Mouse (Mus musculus) heart, adult 9 months (tissue): ENCODE measurements around the gene Macrod2.

Source experiments
- DNase-seq, 2 experiments: peaks; one replicate each; pipeline ENCODE4 v3.0.0; 2022; ENCODE audit warnings: low spot score in 2 of 2

Gene Macrod2

DNA sequence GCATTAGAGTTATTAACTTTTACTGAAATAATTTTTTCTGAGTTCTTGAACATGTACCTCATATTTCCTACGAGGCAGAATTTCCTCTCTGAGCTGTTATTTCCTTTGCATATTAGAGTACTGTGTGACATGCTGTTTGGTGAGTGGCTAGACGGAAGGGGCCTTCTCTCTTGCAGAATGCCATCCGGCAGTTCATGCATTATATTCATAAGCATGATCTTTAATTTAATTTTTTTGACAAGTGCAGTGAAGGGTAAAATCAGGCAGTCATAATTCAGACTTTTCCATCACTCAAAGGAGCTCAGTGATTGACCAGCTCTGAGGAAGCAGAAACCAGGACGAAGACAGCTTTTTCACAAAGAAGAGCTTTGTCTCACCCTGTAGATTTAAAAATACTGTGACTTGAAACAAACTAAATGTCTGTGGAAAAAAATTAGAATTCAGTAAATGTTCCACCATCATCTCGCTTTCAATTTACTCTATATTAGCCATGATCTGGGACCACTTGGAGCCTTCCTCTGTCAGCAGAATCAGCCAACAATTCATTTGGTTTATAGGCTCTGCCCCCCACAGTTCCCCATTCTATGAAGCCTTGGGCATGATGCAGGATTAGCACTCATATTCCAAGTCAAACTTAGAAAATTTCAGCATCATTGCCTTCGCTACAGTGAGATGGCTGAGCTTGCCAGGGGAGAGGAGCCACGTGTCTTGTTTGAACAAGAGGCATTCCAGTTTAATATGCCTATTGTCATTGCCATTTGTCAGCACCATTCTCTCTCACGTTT lies 1827.2 kb downstream of the Macrod2 start:
- DNase-seq = no peak

DNA sequence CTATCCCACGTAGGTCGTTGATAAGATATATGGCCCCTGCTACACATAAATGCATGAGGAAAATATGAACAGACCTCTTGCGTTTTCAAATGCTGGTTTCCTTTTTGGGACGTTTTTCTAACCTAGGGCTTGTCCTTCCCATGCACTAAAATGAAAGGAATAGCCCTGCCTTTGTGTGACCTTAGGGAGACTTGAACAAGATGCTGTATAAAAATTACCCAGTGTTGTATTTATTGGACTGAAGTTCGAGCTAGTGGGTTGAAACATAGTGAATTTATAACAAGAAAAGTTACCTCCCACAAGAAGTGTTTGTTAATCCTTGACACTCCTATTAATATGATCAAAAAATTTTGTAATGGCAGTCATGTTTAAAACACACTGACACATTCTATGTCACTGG lies 1827.8 kb downstream of the Macrod2 start:
- DNase-seq = no peak

DNA sequence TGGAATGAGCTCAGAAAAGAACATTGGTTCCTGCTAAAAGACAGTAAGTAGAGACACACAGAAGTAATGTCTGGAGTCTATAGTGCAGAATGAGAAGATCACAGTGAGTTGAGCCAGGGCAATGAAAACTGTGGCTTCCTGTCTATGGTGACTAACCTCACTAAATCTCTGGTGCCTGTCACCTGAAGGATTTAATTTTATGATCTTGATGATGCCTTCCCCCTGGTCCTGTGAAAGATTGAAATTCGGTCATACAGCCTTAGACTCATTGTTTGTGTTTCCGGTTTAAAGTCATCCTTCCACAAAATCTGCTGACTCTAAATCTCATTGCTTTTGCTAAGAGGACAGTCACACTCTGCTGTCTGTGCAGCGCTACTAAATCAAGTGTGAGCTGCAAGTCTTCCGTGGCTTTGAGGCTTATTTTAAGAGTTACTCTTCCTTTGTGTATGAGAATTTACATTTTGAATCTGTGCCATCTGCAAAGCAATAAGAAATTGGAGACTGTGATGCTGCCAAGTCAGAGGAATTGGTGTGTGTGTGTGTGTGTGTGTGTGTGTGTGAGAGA lies 1836.0 kb downstream of the Macrod2 start:
- DNase-seq = no peak

DNA sequence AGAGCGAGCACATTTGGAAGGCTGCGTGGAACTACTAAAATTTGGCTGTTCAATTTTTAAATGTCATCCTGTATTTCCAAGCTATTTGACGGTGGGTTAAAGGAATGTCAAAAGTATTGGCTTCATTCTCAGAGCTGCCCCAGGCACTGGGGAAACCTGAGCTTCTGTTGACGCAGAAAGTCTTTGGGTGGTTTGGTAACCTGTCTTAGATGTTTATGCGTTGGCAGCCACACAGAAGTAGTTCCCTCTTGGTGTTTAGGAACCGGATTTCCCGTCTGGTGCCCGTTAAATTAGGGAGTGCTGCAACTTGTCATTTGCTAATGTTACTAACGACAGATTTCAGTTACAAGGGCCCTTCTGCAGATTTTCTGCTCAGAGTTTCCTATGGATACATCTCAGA lies 1837.7 kb downstream of the Macrod2 start:
- no peak for DNase-seq

DNA sequence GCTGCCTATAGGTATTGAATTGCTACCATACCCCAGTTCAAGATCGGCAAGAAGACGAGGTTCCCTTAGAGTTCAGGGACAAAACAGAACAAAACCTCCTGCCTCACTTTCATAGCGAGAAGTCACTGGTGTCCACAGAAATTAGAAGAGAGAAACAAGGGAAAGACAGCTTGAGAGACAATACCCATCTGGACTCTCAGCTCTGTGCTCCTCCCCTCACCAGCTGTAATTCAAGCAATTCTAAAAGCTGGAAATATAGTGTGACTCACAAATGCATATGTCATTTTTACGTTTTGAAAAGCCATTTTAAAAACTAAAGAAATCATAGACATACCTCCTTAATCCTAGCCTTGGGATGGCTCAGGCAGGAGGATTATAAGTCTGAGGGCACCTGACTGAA lies 1848.4 kb downstream of the Macrod2 start:
- DNase-seq = no peak

DNA sequence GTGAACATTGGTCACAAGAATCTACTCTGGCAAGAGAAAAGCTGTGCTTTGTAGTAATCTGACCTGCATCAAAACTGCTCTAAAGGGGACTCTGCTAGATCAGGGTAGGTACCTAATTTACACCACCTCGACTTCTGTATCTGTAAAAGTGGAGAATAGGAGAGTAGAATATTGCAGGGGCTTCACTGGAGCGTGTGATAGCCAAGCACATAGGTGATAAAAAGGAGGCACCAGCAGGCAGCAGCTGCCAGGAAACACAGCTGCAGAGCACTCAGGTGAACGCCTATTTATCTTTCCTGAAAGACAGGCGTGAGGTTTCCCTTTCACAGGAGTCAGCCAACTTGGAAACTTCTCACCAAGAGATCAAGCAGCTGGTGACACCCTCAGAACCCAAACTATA lies 1855.3 kb downstream of the Macrod2 start:
- DNase-seq = no peak

DNA sequence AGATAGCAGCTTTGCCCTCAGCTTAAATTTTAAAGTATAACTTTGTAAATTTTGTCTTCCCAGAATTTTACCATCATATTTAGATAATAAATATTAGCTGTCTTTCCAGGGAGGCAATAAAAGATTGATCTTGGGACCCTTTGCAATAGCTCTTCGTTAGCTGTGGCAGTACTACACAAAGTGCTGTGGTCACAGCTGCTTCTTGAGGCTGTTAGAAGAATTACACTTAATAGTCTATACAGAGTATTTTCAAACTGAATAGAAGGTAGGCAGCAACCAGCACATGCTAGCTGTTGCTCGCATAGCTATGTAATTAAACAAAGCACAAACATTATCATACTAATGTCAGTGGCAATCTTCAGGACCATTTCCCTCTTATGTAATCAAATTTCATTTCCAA lies 1856.4 kb downstream of the Macrod2 start:
- DNase-seq = no peak

DNA sequence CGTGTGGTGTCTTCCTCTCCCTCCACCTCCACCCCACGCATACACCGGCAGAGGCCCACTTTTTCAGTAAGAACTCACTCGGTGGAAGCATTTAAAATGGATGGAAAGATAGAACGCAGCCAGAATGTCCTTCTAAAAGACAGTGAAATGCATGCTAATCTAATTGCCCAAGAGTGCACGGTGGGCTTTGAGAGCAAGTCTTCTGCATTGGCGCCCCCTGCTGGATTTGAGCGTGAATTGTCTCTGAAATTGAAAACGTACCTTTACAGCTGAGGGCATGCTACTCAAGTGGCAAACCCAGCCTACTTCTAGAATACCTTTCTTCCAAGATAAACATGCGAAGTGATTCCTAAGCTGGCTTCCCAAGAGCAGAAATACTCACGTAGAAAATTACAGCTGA lies 1858.8 kb downstream of the Macrod2 start:
- peak in 1 of 2 experiments; percentile 6 for DNase-seq

DNA sequence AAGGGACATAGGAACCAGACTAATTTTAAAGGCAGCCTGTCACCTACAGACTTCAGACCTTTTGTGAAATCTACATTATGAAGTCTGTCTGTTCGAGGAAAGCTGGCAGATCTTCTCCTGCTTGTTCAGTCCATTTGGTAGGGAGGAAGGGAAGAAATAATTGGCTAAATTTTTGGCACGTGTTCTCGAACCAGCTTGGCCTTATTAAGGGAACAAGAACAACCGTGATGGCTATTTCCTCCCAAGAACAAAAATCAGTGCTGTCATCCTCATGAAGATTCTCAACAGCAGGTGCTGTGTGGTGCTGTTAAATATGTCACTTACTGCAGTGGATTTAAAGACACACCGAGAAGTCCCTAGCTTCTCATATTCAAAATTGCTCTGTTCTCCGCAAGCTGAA lies 1859.5 kb downstream of the Macrod2 start:
- DNase-seq = no peak

DNA sequence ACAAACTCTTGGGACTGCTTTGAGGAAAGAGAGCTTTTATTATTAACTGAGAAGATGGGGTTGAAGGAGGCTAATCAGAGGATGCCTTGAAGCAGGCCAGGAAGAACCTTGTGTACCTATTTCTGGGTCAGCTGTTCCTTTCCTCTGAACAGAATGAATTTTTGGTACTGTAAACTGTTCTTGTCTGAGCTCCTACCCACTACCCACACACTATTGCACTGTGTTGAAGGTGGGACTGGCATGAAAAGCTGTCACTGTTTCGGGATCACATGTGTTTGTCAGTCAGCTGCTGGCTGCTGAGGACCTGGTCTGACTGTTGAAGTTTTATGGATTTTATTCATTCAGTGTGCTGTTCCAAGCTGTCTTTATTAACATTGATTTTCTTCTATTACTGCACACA lies 1862.4 kb downstream of the Macrod2 start:
- no peak for DNase-seq

DNA sequence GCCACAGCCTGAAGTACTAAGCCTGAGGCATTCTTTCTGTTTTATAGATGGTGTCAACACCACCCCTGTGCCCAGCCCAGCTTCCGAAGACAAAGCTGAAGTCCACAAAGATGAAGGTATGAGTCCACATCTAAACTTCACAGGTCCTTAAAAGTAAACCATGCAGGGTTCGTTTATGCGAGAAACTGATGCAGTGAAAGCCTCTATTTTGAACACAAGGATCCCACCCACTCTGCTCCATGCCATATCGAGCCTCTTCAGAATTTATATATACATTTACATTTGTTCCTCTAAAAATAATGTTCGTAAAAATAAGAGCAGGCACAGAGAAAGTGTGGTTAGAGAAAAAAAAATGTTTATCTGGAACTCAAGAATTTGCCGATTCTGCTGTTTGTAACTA lies 1865.9 kb downstream of the Macrod2 start:
- no peak for DNase-seq

DNA sequence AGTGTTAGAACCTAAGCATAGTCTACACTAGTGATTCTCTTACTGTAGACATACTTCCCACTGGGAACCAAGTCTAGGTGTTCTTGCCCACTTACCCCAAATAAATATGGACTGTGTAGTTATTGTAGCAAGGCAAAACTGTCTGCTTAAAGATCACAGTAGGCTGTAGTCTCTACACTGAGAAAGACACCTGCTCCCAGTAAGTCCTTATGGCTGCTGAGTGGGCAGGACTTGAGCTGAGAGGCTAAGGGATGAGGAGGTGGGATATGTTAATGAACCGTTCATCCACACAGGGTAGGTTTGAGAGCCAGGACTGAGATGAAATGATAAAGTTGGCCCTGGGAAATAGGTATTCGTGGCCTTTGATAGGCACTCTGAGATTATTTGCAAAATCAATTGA lies 1869.6 kb downstream of the Macrod2 start:
- DNase-seq = no peak

DNA sequence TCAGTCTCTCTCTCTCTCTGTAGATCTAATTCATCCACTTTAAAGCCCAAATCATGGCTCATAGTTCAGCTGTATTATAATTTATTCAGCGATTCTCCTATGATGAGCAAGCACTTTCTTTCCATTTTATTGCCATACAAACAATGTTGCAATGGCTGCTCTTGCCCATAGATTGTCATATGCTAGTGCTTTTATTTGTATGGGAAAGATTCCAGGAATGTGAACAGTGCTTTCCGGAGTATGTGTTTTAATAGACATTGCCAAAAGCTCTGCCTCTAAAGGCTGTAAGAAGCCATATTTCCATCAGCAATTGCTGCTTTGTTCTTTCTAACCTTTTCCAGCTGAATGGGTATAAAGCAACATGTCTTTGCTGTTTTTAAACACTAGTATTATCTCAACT lies 1872.7 kb downstream of the Macrod2 start:
- no peak for DNase-seq

DNA sequence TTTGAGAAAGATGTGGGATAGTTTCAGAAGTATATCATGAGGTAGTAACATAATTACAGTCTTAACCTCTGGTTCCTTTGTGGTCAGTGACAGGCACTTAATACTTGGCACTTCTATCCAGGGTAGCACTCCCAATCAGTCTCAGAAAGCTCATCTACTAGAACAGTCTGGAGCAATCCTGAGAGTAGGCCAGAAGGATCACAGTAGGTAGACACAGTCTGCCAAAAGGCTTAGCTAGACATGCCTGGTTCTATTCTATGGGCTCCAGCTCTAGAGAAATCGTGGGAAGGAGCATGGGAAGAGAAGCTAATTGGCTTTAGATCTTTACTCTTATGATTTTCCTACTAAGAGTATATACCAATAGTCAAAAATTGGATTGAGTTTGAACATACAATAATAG lies 1891.7 kb downstream of the Macrod2 start:
- no peak for DNase-seq

DNA sequence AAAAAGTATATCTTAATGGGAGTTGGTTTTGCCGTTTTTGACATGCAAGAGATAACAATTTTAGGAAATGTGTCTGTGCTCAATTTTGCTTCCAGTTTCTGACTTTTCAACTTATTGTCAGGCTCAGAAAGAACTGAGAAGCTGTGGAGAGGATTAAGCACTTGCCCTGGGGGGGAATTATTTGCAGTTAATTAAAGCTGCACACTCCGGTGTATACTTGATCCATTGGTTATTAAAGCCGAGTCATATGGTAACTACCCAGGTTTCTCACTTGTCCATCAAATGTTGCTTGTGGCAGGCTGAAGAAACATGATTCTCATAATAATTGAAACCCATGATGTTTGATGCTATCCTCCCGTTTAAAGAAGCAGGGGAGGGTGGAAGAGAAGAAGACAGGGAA lies 1899.7 kb downstream of the Macrod2 start:
- no peak for DNase-seq

DNA sequence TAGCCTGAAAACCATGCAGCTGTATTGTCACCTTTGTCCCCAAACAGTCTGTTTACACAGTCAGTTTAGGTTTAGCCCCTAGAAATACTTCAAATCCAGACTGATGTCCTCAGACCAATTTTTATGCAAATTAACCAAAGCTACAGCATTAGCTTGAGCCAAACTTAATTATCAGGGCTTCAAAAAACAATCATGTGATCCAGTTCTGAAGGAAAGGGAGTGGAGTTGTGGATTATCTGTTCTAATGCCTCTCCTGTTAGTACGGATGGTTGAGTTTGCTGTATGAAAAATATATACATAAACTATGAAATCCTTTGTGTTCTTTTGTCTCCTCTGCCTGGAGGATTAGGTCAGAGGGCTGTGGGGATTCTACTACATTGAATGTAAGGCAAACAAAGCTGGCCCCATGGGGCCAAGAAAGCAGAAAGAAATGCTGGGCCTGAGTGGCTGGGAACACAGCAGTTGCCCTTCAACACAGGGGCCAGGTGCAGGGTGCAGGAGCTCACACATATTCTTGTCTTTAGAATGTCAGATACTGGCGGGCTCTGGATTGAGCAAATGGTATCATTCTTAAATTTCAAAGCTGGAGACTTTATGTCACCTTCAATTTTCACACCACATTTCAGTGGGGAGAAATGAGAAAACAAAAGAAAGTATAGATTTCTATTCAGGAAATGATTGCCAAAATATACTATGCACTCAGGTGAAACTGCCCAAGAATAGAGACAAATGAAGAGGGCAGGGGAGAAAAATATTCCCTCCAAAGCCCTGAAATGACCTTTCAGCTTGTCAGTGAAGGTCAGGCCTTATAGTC lies 1908.2 kb downstream of the Macrod2 start:
- no peak for DNase-seq

DNA sequence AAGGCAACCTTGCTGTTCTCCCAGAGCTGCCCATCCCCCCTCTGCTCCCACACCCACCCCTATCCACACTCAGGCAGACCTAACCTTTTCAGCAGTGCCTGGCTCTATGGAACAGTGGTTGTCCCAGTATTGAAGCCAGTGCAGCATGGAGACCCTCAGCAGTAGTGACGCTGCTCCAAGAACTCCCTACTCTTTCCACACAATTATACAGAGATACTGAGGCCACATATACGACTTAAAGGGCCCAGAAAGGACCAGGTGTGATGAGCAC lies 1908.7 kb downstream of the Macrod2 start:
- DNase-seq = no peak

DNA sequence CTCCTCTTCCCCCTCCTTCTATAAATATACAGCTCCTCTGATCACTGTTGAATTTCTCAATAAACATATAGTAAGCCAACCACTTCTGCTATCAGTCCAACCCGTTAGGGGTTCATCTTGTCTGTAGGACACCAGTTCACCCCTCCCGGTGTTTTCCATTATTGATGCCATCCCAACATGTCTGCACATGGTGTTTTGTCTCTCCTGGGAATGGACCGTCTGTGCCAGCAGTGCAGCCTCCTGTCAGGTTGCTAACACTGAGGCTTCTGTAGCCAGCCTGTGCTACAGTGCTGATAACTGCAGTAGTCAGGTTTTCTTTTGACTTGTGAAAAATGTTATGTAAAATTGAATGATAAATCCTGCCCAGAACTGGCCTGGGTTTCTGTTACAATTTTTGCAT lies 1928.0 kb downstream of the Macrod2 start:
- no peak for DNase-seq

DNA sequence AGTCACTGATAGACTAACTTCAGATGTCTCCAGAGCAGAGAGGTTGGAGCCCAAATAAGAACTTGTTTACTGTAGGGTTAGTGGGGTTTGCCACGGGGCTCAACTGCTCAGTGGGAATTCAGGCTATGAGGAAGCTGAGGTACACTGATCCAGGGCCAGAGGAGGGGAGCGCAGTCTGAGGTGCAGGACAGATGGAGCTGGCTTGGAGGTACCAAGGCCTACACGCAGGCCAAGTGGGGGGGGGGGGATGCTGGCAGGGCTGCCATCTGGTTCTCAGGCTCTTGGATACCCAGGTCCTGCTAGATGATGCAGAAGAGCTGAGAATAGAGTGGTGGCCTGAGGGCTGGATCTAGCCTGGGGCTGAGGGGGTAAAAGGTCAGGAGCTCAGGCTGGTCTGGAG lies 1931.6 kb downstream of the Macrod2 start:
- DNase-seq = no peak

DNA sequence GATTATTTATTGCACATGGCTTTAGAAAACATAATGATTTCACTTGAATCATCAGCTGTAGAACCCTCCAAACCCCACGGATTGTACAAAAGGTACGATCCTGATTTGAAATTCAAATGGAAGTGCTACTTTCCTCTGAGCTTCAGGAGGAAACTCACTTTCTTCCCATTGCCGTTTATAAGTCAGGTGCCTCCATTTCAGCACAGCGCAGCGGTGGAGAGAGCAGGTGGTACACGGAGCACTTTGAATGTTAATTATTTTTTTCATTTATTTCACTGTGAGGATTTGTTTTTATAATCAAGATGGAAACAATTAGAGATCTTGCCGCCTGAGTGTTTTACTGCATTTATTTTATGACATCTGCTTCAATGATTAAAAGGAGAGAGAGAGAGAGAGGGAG lies 1934.7 kb downstream of the Macrod2 start:
- no peak for DNase-seq

DNA sequence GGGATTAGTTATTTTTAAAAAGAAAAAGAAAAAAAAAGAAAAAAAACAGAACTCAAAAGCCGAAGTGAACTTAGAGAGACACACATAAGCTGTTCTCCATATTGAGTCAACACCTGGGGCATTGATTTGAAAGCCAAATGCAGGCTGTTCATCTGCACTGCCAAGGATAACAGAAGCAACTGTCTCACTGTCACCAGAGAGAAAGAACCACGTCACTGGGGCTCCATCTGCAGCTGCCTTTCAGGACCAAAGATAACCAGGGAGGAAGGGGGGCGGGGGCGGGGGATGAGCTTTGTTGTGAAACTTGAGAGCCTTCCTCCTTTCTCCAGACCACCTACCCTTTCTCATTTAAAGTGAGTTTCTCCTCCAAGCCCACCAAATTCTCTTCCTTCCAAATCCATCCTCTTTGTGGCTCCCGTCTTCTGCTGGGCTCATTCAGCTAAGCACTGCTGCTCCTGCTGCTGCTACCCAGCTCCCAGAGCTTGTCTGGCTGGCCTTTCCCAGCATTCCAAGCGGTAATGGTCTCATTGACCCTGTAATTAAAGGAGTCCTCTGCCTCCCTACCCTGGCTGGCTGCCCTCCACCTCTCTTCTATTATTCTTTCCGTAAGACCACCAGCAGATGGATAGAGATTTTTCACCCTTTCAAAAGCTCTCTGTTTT lies 1939.5 kb downstream of the Macrod2 start:
- no peak for DNase-seq

DNA sequence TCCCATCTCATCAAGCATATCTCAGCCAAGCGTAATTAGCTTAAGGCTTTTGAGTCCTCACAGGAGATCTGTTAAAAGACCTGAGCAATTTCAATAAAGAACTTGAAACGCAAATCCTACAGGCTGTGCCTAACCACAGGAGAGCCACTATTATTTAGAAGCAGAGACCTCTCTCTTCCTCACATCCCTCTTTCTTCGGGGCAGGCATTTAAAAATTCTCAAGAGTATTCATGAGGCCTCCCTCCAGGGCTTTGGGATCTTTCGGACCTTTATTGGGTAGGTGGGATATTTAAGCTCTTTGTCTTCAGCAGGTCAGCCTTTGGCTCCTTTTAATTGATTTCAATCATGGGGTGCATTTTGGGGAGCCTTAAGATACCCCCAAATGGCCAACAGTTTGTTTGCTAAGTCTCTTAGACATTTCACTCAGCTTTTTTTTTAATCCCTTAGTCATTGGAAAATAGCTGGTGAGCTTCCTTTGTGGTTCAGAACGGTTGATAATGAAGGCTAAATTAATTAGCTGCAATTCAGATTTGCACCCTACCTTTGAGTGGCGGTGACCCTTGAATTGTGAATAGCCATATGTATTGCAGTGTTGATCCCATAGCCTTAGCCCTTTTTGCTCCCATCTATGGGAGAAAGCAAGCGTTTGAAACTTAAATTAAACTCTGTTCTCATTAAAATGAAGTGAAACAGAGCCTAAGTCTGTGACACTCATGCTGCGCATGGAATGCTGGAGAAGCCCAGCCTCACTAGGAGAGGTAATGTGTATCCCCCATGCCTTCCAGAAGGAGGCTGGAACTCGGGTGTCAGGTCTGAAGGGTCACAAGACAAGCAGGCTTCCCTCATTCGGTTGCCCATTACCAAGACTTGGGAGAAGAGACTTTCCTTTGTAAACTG lies 1940.2 kb downstream of the Macrod2 start:
- no peak for DNase-seq
